23 mouse cellular contexts compared by ENCODE assay signal in genomic region chr11:32293479-32293878, GRCm38 (mm10). TPM values are rescaled to one million over a fixed set of nuclear protein-coding genes. Genes with fewer than 3 reads are reported as not detected.
DNase-seq lines count a peak whose midpoint lies in the region; ATAC-seq and TF ChIP-seq lines count a peak whose summit lies in the region.
"Not testable (repeated sequence)": the region's sequence is repeated elsewhere in the genome, so short reads cannot be mapped to it uniquely, and the experiment has no call there.
"Had no signal": no experiment of that assay in that cellular context is flagged by ENCODE, and none has a peak within 500 bp of the region (broad histone marks: within the 10 kb centered on the region; RNA-seq: fewer than 3 reads in every experiment).

No protein-coding gene starts in this region.

- DNase-seq in heart, embryonic 10.5 days (ENCODE audit: low spot score), result not testable (repeated sequence)

- H3K9me3 ChIP-seq in heart, embryonic 10.5 days; heart, embryonic 13.5 days; liver, embryonic 12.5 days (replicated peaks); liver, embryonic 15.5 days (replicated peaks): not testable (repeated sequence)

- ATAC-seq in erythroblast, adult 5-6 weeks (replicated peaks; ENCODE audit: low FRiP score, poor library complexity, severe bottlenecking), result peak; percentile 17
- ATAC-seq in heart, embryonic 13.5 days (ENCODE audit: extremely low read depth, insufficient number of reproducible peaks, low FRiP score, low TSS enrichment), result not testable (repeated sequence)
- ATAC-seq in liver, embryonic 12.5 days, result peak; percentile 14; the same call in 1 of the 2 replicates
- 0 out of 2 replicates have a peak, but pooled peaks have one; percentile 8 for ATAC-seq in liver, embryonic 15.5 days (ENCODE audit: insufficient read depth)
- peak; percentile 35; the same call in 1 of the 2 replicates for ATAC-seq in megakaryocyte progenitor cell, adult 5-6 weeks (replicated peaks; ENCODE audit: poor library complexity)

- peak overlapping the region; percentile 74 for H3K27ac ChIP-seq in bone marrow, adult 2 months (ENCODE audit: control insufficient read depth, insufficient read depth, low read depth, low read length, poor library complexity)
- H3K27ac ChIP-seq in heart, embryonic 10.5 days, result peak overlapping the region; percentile 42; the same call in 1 of the 2 replicates
- H3K27ac ChIP-seq in heart, embryonic 13.5 days (replicated peaks), result peak overlapping the region; percentile 67
- H3K27ac ChIP-seq in liver, embryonic 12.5 days, result peak overlapping the region; percentile 97
- peak overlapping the region; percentile 98 for H3K27ac ChIP-seq in liver, embryonic 15.5 days (replicated peaks)

- not testable (repeated sequence) for H3K9ac ChIP-seq in heart, embryonic 13.5 days
- H3K9ac ChIP-seq in liver, embryonic 12.5 days, result peak overlapping the region; percentile 84
- H3K9ac ChIP-seq in liver, embryonic 15.5 days, result peak overlapping the region; percentile 70

- H3K4me3 ChIP-seq in bone marrow, adult 2 months (replicated peaks; ENCODE audit: control insufficient read depth, low read depth, low read length); heart, embryonic 10.5 days; heart, embryonic 13.5 days: not testable (repeated sequence)
- H3K4me3 ChIP-seq in liver, embryonic 12.5 days, result peak overlapping the region; percentile 14; the same call in 1 of the 2 replicates
- peak overlapping the region; percentile 49 for H3K4me3 ChIP-seq in liver, embryonic 15.5 days (replicated peaks)

- H3K36me3 ChIP-seq in heart, embryonic 10.5 days; heart, embryonic 13.5 days: not testable (repeated sequence)
- peaks cover 40% of the 10 kb centered on the region for H3K36me3 ChIP-seq in liver, embryonic 12.5 days
- peaks cover 38% of the 10 kb centered on the region for H3K36me3 ChIP-seq in liver, embryonic 15.5 days (replicated peaks)

- WGBS in bone marrow, adult 2 months, result 47% methylated on average over 3 of the region's 3 CpGs
- WGBS in heart, embryonic 10.5 days, result 56% methylated on average over 3 of the region's 3 CpGs
- WGBS in heart, embryonic 13.5 days, result 50% methylated on average over 3 of the region's 3 CpGs
- 31% methylated on average over 3 of the region's 3 CpGs for WGBS in liver, embryonic 12.5 days (ENCODE audit: insufficient replicate concordance)
- WGBS in liver, embryonic 15.5 days (ENCODE audit: insufficient replicate concordance), result 32% methylated on average over 3 of the region's 3 CpGs

- peaks cover 14% of the 10 kb centered on the region; the same call in 1 of the 2 replicates for H3K27me3 ChIP-seq in heart, embryonic 10.5 days (ENCODE audit: insufficient read depth, poor library complexity, severe bottlenecking)
- peaks cover 25% of the 10 kb centered on the region for H3K27me3 ChIP-seq in heart, embryonic 13.5 days (replicated peaks)
- not testable (repeated sequence) for H3K27me3 ChIP-seq in liver, embryonic 12.5 days (replicated peaks); liver, embryonic 15.5 days

- TF ChIP-seq POLR2A in bone marrow, adult 2 months (IDR thresholded peaks at IDR 0.05; ENCODE audit: borderline replicate concordance, control insufficient read depth, low read depth, low read length), result not testable (repeated sequence)

- peak overlapping the region; percentile 51 for H3K4me2 ChIP-seq in heart, embryonic 13.5 days
- H3K4me2 ChIP-seq in liver, embryonic 12.5 days, result peak overlapping the region; percentile 64
- peak overlapping the region; percentile 70 for H3K4me2 ChIP-seq in liver, embryonic 15.5 days

- H3K4me1 ChIP-seq in bone marrow, adult 2 months (ENCODE audit: control insufficient read depth, insufficient read depth, low read length); heart, embryonic 10.5 days; heart, embryonic 13.5 days: not testable (repeated sequence)
- peaks cover 71% of the 10 kb centered on the region for H3K4me1 ChIP-seq in liver, embryonic 12.5 days
- H3K4me1 ChIP-seq in liver, embryonic 15.5 days (replicated peaks), result peaks cover 67% of the 10 kb centered on the region

- not testable (repeated sequence) for TF ChIP-seq CTCF in bone marrow, adult 2 months (IDR thresholded peaks at IDR 0.05; ENCODE audit: control insufficient read depth, insufficient read depth, low read length)

RNA-seq across cellular contexts. Expression of gene Hba-a2, which starts 2.8 kb away (rescaled TPM):
- 164,365 and 299,309 TPM in 2 replicates for polyA plus RNA-seq in bone marrow, adult 2 months (2011; ENCODE audit: insufficient read depth, insufficient read length, low replicate concordance, missing spikeins)
- 143,341 and 149,783 TPM in 2 replicates for total RNA-seq in erythroblast, adult 5-6 weeks (2015; ENCODE audit: low replicate concordance)
- total RNA-seq in erythroblast, adult 5-6 weeks (2017; ENCODE audit: low replicate concordance), result 224,706 and 268,423 TPM in 2 replicates
- polyA plus RNA-seq in heart, embryonic 10.5 days (2016; fragmentation: Nextera tagmentation; extraction: Ambion mirVana), result 9,075 and 12,184 TPM in 2 replicates
- 42,363 and 67,294 TPM in 2 replicates for polyA plus RNA-seq in heart, embryonic 13.5 days (2015; fragmentation: Nextera tagmentation; extraction: Ambion mirVana)
- polyA plus RNA-seq in liver, embryonic 12.5 days (2016; fragmentation: Nextera tagmentation; extraction: Ambion mirVana), result 121,851 and 123,321 TPM in 2 replicates
- polyA plus RNA-seq in liver, embryonic 15.5 days (2015; fragmentation: Nextera tagmentation; extraction: Ambion mirVana), result 175,652 and 176,876 TPM in 2 replicates
- 26.3 and 54.4 TPM in 2 replicates for total RNA-seq in megakaryocyte progenitor cell, adult 5-6 weeks (2015)
- 25.3 and 31.4 TPM in 2 replicates for total RNA-seq in megakaryocyte progenitor cell, adult 5-6 weeks (2017)

RNA-seq across cellular contexts. Expression of gene Hbq1a, which starts 6.4 kb away (rescaled TPM):
- polyA plus RNA-seq in bone marrow, adult 2 months (2011; ENCODE audit: insufficient read depth, insufficient read length, low replicate concordance, missing spikeins), result 9.2 and 12.0 TPM in 2 replicates
- total RNA-seq in erythroblast, adult 5-6 weeks (2015; ENCODE audit: low replicate concordance), result 28.2 and 42.2 TPM in 2 replicates
- total RNA-seq in erythroblast, adult 5-6 weeks (2017; ENCODE audit: low replicate concordance), result 17.0 and 21.0 TPM in 2 replicates
- polyA plus RNA-seq in heart, embryonic 10.5 days (2016; fragmentation: Nextera tagmentation; extraction: Ambion mirVana), result not detected in 2 replicates
- 4.6 and 8.0 TPM in 2 replicates for polyA plus RNA-seq in heart, embryonic 13.5 days (2015; fragmentation: Nextera tagmentation; extraction: Ambion mirVana)
- 4.2 and 5.2 TPM in 2 replicates for polyA plus RNA-seq in liver, embryonic 12.5 days (2016; fragmentation: Nextera tagmentation; extraction: Ambion mirVana)
- polyA plus RNA-seq in liver, embryonic 15.5 days (2015; fragmentation: Nextera tagmentation; extraction: Ambion mirVana), result 7.3 and 8.0 TPM in 2 replicates
- total RNA-seq in megakaryocyte progenitor cell, adult 5-6 weeks (2015), result not detected in 2 replicates
- total RNA-seq in megakaryocyte progenitor cell, adult 5-6 weeks (2017), result not detected in 2 replicates
- total RNA-seq: adrenal gland, adult 2 months; CH12.LX; common myeloid progenitor, adult 5-6 weeks; G1E; gastrocnemius, adult 2 months; gastrocnemius, postnatal 14 days; gastrocnemius, postnatal 4 days; heart, postnatal 10 days had no signal
- polyA plus RNA-seq: adrenal gland, adult 2 months; embryonic facial prominence, embryonic 12.5 days; forebrain, embryonic 11.5 days; G1E; hindbrain, embryonic 10.5 days had no signal

RNA-seq across cellular contexts. Expression of gene Hbq1b, which starts 6.7 kb away (rescaled TPM):
- polyA plus RNA-seq in bone marrow, adult 2 months (2011; ENCODE audit: insufficient read depth, insufficient read length, low replicate concordance, missing spikeins), result 44.2 and 73.9 TPM in 2 replicates
- 294 and 334 TPM in 2 replicates for total RNA-seq in erythroblast, adult 5-6 weeks (2015; ENCODE audit: low replicate concordance)
- 138 and 139 TPM in 2 replicates for total RNA-seq in erythroblast, adult 5-6 weeks (2017; ENCODE audit: low replicate concordance)
- polyA plus RNA-seq in heart, embryonic 10.5 days (2016; fragmentation: Nextera tagmentation; extraction: Ambion mirVana), result 13.9 and 16.8 TPM in 2 replicates
- polyA plus RNA-seq in heart, embryonic 13.5 days (2015; fragmentation: Nextera tagmentation; extraction: Ambion mirVana), result 9.6 and 10.0 TPM in 2 replicates
- polyA plus RNA-seq in liver, embryonic 12.5 days (2016; fragmentation: Nextera tagmentation; extraction: Ambion mirVana), result 116 and 122 TPM in 2 replicates
- polyA plus RNA-seq in liver, embryonic 15.5 days (2015; fragmentation: Nextera tagmentation; extraction: Ambion mirVana), result 139 and 151 TPM in 2 replicates
- not detected in 2 replicates for total RNA-seq in megakaryocyte progenitor cell, adult 5-6 weeks (2015)
- not detected in 2 replicates for total RNA-seq in megakaryocyte progenitor cell, adult 5-6 weeks (2017)
- total RNA-seq: CH12.LX; common myeloid progenitor, adult 5-6 weeks; gastrocnemius, adult 2 months; gastrocnemius, postnatal 4 days had no signal

RNA-seq across cellular contexts. Expression of gene Hba-a1, which starts 10.2 kb away (rescaled TPM):
- polyA plus RNA-seq in bone marrow, adult 2 months (2011; ENCODE audit: insufficient read depth, insufficient read length, low replicate concordance, missing spikeins), result 17,767 and 55,751 TPM in 2 replicates
- total RNA-seq in erythroblast, adult 5-6 weeks (2015; ENCODE audit: low replicate concordance), result 59,368 and 63,767 TPM in 2 replicates
- total RNA-seq in erythroblast, adult 5-6 weeks (2017; ENCODE audit: low replicate concordance), result 14,861 and 24,674 TPM in 2 replicates
- 4,954 and 6,566 TPM in 2 replicates for polyA plus RNA-seq in heart, embryonic 10.5 days (2016; fragmentation: Nextera tagmentation; extraction: Ambion mirVana)
- polyA plus RNA-seq in heart, embryonic 13.5 days (2015; fragmentation: Nextera tagmentation; extraction: Ambion mirVana), result 17,648 and 28,254 TPM in 2 replicates
- 52,845 and 54,272 TPM in 2 replicates for polyA plus RNA-seq in liver, embryonic 12.5 days (2016; fragmentation: Nextera tagmentation; extraction: Ambion mirVana)
- polyA plus RNA-seq in liver, embryonic 15.5 days (2015; fragmentation: Nextera tagmentation; extraction: Ambion mirVana), result 74,460 and 76,487 TPM in 2 replicates
- total RNA-seq in megakaryocyte progenitor cell, adult 5-6 weeks (2015), result 14.0 and 28.9 TPM in 2 replicates
- total RNA-seq in megakaryocyte progenitor cell, adult 5-6 weeks (2017), result 9.4 and 10.0 TPM in 2 replicates

RNA-seq across cellular contexts. Expression of gene Hba-x, which starts 17.3 kb away (rescaled TPM):
- 2.6 and 3.5 TPM in 2 replicates for polyA plus RNA-seq in bone marrow, adult 2 months (2011; ENCODE audit: insufficient read depth, insufficient read length, low replicate concordance, missing spikeins)
- 7.9 and 8.8 TPM in 2 replicates for total RNA-seq in erythroblast, adult 5-6 weeks (2015; ENCODE audit: low replicate concordance)
- total RNA-seq in erythroblast, adult 5-6 weeks (2017; ENCODE audit: low replicate concordance), result 0.68 and 2.2 TPM in 2 replicates
- polyA plus RNA-seq in heart, embryonic 10.5 days (2016; fragmentation: Nextera tagmentation; extraction: Ambion mirVana), result 8,501 and 9,179 TPM in 2 replicates
- polyA plus RNA-seq in heart, embryonic 13.5 days (2015; fragmentation: Nextera tagmentation; extraction: Ambion mirVana), result 2,385 and 4,851 TPM in 2 replicates
- polyA plus RNA-seq in liver, embryonic 12.5 days (2016; fragmentation: Nextera tagmentation; extraction: Ambion mirVana), result 1,859 and 1,982 TPM in 2 replicates
- 72.6 and 109 TPM in 2 replicates for polyA plus RNA-seq in liver, embryonic 15.5 days (2015; fragmentation: Nextera tagmentation; extraction: Ambion mirVana)
- total RNA-seq in megakaryocyte progenitor cell, adult 5-6 weeks (2015), result not detected in 2 replicates
- total RNA-seq in megakaryocyte progenitor cell, adult 5-6 weeks (2017), result not detected in 2 replicates
- total RNA-seq: adrenal gland, adult 2 months; adrenal gland, postnatal 14 days; adrenal gland, postnatal 4 days; CH12.LX; common myeloid progenitor, adult 5-6 weeks; forebrain, postnatal 0 days; G1E; gastrocnemius, adult 2 months; gastrocnemius, postnatal 14 days; gastrocnemius, postnatal 4 days; heart, adult 8-10 months; heart, postnatal 10 days; heart, postnatal 36 days had no signal
- polyA plus RNA-seq: adrenal gland, adult 2 months; forebrain, postnatal 0 days had no signal

Comparison
In these comparisons a context has a peak if more than half of its experiments do, and no peak if none do; other contexts are left out.
1. H3K27ac ChIP-seq: peak in every context shown above with its lines; median percentile 98 in liver, embryonic 15.5 days; 97 in liver, embryonic 12.5 days; 74 in bone marrow, adult 2 months; 67 in heart, embryonic 13.5 days; 42 in heart, embryonic 10.5 days.